Mouse (Mus musculus) neural tube, embryonic 11.5 days (tissue): ENCODE measurements at regions not wholly inside any gene's neighbourhood (a gene's known extent, or its start where the extent isn't known, plus 50 kb on each side); places are given as distances from the start of the nearest gene placed in this dataset.

Experiments
- ATAC-seq: fragments of 200-750 bp; cut with Nextera tagmentation; 2 replicates; pipeline ENCODE4 v1.8.0; 2017; ENCODE audit warnings: moderate number of reproducible peaks, mild to moderate bottlenecking, moderate TSS enrichment, moderate library complexity; ENCODE audit not compliant: insufficient read depth, low FRiP score, low TSS enrichment
- DNase-seq: peaks from one replicate; pipeline ENCODE4 v3.0.0-alpha.2; 2015; ENCODE audit warnings: low spot score
- H3K27ac ChIP-seq: fragments of 300-500 bp; sonication (generic); 2 replicates; pipeline ENCODE4 v1.5.1; 2014; ENCODE audit warnings: low read depth, mild to moderate bottlenecking, low read length
- H3K27me3 ChIP-seq: fragments of 300-500 bp; sonication (generic); 2 replicates; pipeline ENCODE4 v1.6.1; 2014; ENCODE audit warnings: mild to moderate bottlenecking, low read length, mixed read lengths; ENCODE audit not compliant: control insufficient read depth, insufficient read depth
- H3K36me3 ChIP-seq: fragments of 300-500 bp; sonication (generic); 2 replicates; pipeline ENCODE4 v1.6.1; 2014; ENCODE audit warnings: mild to moderate bottlenecking, low read length, moderate library complexity, mixed read lengths; ENCODE audit not compliant: control insufficient read depth, insufficient read depth
- H3K4me1 ChIP-seq: fragments of 300-500 bp; sonication (generic); 2 replicates; pipeline ENCODE4 v1.6.1; 2014; ENCODE audit warnings: low read length, mixed read lengths; ENCODE audit not compliant: control insufficient read depth, insufficient read depth
- H3K4me2 ChIP-seq: fragments of 300-500 bp; sonication (generic); 2 replicates; pipeline ENCODE4 v1.6.1; 2014; ENCODE audit warnings: low read depth, mild to moderate bottlenecking, moderate library complexity
- H3K4me3 ChIP-seq: fragments of 300-500 bp; sonication (generic); 2 replicates; pipeline ENCODE4 v1.5.1; 2014; ENCODE audit warnings: low read depth, low read length
- H3K9ac ChIP-seq: fragments of 300-500 bp; sonication (generic); 2 replicates; pipeline ENCODE4 v1.6.1; 2014; ENCODE audit warnings: mild to moderate bottlenecking, low read length
- H3K9me3 ChIP-seq: fragments of 300-500 bp; sonication (generic); 2 replicates; pipeline ENCODE4 v1.6.1; 2016; ENCODE audit warnings: low read length; ENCODE audit not compliant: control insufficient read depth
- WGBS: fragments of 180-500 bp; shearing (Covaris S2); extraction: QIAGEN DNeasy Blood & Tissue Kit; methylation state at CpG from one replicate; pipeline ENCODE4 v1.1.7; 2014; 5-methylcytosine and 5-hydroxymethylcytosine counted together

DNA sequence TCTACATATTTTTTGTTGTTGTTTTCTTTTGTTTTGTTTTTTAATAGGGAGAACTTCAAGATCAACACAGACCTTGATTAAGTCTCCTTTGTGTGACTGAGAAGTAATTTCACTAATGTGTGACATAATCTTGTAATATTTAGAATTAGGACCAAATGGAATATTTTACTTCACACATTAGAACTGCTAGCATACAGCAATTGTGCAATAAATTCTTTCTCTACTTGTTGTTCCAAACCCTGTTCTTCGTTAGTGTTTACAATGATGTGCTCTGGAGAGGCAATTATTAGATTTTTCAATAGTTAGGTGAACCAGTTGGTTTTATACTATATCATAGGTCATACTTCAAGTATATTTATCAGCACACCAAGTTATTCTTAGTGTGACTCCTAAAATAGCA lies 171.3 kb upstream of the Cd180 start:
- no peaks in the 10 kb centered on the region for H3K9me3 ChIP-seq
- ATAC-seq (no peak), DNase-seq (no peak)
- no peak overlapping the region for H3K4me2 ChIP-seq
- H3K4me3 ChIP-seq, result no peak overlapping the region
- no peak overlapping the region for H3K9ac ChIP-seq
- no peak overlapping the region for H3K27ac ChIP-seq
- no peaks in the 10 kb centered on the region for H3K4me1 ChIP-seq
- WGBS, result 85% methylated on average over 1 of the region's 1 CpGs
- H3K36me3 ChIP-seq, result no peaks in the 10 kb centered on the region
- no peaks in the 10 kb centered on the region for H3K27me3 ChIP-seq

DNA sequence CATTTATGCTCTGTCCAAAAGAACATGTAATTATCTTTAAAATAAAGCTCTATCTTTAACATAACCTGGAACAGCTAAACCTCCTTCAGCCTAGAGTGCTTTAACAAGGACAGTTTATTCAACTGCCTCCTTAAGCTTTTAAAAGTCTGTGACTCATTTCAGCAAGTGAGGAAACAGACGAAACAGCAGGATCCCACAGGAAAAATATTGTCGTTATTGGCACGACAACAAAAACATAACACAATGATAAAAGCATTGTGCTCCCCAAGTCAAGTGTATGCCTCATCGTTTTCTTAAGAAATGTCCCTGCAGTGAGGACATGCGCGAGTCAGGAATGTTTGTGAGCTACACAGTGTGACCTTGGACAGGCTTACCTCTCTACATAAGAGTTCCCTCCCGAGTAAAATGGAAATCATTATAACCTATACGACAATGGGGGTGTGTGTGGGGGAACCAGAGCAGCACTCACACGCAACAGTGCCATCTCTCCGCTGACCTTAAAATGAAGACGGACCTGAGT lies 166.7 kb upstream of the Cd180 start:
- no peak for ATAC-seq
- Histone ChIP-seq H3K4me1 (no peaks in the 10 kb centered on the region), H3K4me3 (no peak overlapping the region)

DNA sequence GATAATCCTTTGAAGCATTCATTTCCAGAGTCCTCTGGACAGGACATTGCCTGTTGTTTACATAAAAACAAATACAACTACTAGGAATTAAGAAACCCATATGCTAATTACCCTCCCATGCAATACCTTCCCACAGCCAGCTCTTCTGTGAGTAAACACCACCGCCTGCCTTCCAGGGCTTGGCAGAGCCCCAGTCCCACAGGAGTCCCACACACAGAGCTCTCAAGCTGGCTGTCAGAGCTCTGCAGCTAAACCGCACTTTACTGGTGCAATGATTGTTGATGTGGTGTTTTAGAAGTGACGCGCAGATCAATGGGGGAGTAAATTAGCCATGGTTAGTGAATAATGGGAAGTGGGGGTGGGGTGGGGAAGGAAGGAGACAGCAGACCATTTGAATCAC lies 159.6 kb upstream of the Cd180 start:
- no peaks in the 10 kb centered on the region for H3K36me3 ChIP-seq
- no peak overlapping the region for H3K4me3 ChIP-seq
- H3K9ac ChIP-seq, result no peak overlapping the region
- DNase-seq (peak; percentile 15), ATAC-seq (peak; percentile 53; the same call in 1 of the 2 replicates)
- H3K4me2 ChIP-seq, result no peak overlapping the region
- peaks cover 6% of the 10 kb centered on the region; the same call in 1 of the 2 replicates for H3K4me1 ChIP-seq
- no peaks in the 10 kb centered on the region for H3K27me3 ChIP-seq
- no peak overlapping the region for H3K27ac ChIP-seq
- no peaks in the 10 kb centered on the region for H3K9me3 ChIP-seq
- WGBS, result 12% methylated on average over 4 of the region's 4 CpGs

More for the DNA sequence above, 166.7 kb upstream of the Cd180 start:
- H3K27me3 ChIP-seq, result no peaks in the 10 kb centered on the region
- no peak overlapping the region for H3K4me2 ChIP-seq
- no peaks in the 10 kb centered on the region for H3K36me3 ChIP-seq
- WGBS, result 70% methylated on average over 11 of the region's 11 CpGs
- DNase-seq, result no peak
- H3K27ac ChIP-seq, result no peak overlapping the region
- no peaks in the 10 kb centered on the region for H3K9me3 ChIP-seq
- no peak overlapping the region for H3K9ac ChIP-seq

DNA sequence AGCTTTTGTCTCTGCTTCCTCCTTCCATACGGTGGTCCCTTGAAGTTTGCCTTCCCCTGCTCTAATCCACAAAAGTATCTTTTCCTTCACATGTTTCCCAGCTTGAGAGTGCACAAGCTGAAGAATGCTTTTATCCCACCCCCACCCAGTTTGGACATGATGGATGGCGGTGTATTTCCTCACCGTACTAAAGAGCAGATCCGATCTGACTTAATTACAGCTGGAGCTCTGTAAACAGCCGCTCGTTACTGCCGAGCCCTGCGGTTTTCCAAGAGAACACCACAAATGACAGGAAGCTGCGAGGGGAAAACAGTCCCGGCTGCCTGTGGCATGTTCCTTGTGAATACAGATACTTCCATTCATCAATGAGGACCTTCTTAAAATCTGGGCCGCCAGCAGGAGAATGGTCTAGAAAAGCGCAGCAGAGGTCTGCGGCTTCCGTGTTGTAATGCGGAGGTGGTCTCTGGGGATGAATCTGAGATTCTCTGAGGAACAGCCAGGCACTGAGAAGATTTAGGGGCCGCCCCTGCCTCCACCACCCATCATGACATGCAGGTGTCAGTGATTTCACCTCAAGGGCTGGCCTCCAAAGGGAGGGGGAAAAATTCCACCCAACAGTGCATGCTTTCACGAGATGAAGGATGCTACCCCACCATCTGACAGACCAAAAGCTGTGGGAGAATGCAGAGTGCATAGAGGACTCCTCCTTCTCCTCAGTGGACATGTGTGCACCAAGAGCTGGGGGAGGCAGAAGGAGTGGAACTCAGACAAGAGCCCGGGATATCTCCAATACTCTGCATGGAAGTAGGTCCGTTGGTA lies 155.7 kb upstream of the Cd180 start:
- Histone ChIP-seq H3K4me3 (no peak overlapping the region), H3K27ac (no peak overlapping the region)
- ATAC-seq, result peak; percentile 31; the same call in 1 of the 2 replicates

DNA sequence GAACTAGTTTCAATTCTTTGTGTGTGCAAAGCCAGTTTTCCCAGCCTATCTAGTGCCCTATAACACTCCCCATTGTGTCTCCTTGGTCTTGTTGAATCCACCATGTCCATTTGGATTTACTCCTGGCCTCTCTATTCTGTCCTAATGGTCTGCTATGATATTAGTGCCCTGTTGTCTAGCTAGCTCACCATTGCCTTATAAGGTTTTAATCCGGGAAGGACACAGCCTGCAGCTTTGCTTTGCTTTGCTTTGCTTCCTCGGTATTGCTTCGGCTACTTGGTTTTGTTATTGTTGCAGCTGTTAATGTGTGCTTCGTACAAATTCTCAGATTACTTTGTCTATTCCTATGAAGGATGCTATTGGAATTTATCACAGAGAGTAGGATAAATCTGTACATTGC lies 152.9 kb upstream of the Cd180 start:
- Histone ChIP-seq H3K4me3 (no peak overlapping the region), H3K27me3 (no peaks in the 10 kb centered on the region), H3K9ac (no peak overlapping the region), H3K4me1 (peaks cover 8% of the 10 kb centered on the region; the same call in 1 of the 2 replicates), H3K4me2 (no peak overlapping the region), H3K9me3 (no peaks in the 10 kb centered on the region), H3K36me3 (no peaks in the 10 kb centered on the region), H3K27ac (no peak overlapping the region)
- DNase-seq, result no peak
- WGBS, result 72% methylated on average over 4 of the region's 4 CpGs
- ATAC-seq, result no peak

More for the DNA sequence above, 155.7 kb upstream of the Cd180 start:
- Histone ChIP-seq H3K4me1 (peaks cover 6% of the 10 kb centered on the region; the same call in 1 of the 2 replicates), H3K36me3 (no peaks in the 10 kb centered on the region), H3K9ac (no peak overlapping the region), H3K27me3 (no peaks in the 10 kb centered on the region), H3K9me3 (no peaks in the 10 kb centered on the region), H3K4me2 (peak overlapping the region; percentile 24)
- WGBS, result 30% methylated on average over 19 of the region's 19 CpGs
- peak; percentile 46 for DNase-seq

DNA sequence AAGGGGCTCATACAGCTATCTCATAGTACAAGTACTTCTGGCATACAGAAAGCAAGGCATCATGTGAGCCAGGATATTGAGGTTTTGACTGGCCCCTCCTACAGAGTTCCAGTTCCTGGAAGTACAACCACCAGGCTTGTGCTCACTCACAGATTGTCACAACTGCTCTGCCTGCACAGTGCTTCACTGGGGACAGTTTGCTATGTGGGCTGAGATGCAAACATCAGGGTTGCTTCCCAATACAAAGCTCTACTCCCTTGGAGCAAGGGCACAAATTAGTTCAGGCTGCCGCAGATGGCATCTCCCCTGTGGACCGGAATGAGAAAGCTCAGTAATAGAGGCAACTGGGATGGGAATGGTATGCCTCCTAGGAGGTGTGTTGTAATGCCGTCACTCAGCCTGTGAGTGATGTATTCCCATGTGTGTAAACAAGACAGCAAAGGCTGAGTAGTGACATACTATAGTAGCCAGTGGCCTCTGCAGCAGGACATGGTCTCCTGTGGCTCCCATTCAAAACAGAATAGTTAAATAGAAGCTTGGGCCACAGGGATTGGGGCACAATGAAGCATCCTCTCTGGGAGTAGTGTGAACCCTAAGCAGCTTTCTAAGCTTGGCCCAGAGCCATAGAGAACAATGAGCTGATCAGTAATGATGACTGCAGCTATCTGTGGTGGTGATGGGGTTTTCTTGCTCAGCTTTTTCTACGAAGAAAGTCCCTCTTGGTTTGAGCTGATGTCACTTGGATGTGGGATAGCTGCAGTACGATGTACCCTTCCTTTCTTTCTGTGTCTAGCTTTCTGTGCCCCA lies 148.8 kb upstream of the Cd180 start:
- peak; percentile 65; the same call in 1 of the 2 replicates for ATAC-seq
- Histone ChIP-seq H3K36me3 (no peaks in the 10 kb centered on the region), H3K27me3 (no peaks in the 10 kb centered on the region), H3K27ac (no peak overlapping the region), H3K9me3 (no peaks in the 10 kb centered on the region), H3K9ac (no peak overlapping the region), H3K4me3 (no peak overlapping the region), H3K4me2 (no peak overlapping the region), H3K4me1 (peaks cover 7% of the 10 kb centered on the region; the same call in 1 of the 2 replicates)
- DNase-seq, result peak; percentile 14
- 42% methylated on average over 5 of the region's 5 CpGs for WGBS

DNA sequence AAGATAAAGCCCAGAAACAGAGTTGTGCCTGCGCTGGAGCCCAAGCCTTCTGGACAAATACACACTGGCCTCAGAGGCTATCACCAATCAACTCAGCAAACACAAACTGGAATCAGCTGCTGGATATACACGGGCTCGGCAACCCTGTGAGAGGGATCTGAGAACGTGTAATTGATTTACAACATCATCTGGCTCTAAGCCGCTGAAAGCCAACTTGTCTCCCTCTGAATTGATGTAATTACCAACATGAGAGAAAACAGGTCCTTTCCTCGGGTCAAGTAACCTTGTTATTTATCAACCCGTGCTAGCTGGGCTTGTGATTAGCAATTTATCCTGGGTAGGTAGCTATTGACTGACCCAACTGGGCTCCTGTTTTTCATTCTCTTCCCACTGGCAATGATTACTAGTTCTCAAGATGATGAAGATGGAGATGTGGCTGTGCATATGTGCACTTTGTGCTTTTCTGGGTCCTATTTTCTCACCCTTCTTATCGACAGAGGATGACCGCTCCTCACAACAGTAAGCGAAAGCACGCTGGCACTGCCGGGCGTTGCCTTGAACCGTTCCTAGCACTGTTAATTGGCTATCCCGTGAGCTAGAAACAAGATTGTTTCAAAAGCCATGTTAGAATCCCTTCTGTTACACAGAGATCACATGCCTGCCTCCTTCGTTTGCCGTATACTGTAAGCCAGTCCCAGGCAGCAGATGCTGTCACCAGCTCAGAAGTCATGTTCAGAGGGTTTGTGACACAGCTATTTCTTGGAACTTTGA lies 147.3 kb upstream of the Cd180 start:
- Histone ChIP-seq H3K9me3 (no peaks in the 10 kb centered on the region), H3K4me3 (no peak overlapping the region), H3K9ac (no peak overlapping the region), H3K4me2 (no peak overlapping the region), H3K36me3 (no peaks in the 10 kb centered on the region), H3K27me3 (no peaks in the 10 kb centered on the region), H3K27ac (no peak overlapping the region), H3K4me1 (peaks cover 7% of the 10 kb centered on the region; the same call in 1 of the 2 replicates)
- no peak for ATAC-seq
- DNase-seq, result peak; percentile 16
- WGBS, result 38% methylated on average over 17 of the region's 17 CpGs

DNA sequence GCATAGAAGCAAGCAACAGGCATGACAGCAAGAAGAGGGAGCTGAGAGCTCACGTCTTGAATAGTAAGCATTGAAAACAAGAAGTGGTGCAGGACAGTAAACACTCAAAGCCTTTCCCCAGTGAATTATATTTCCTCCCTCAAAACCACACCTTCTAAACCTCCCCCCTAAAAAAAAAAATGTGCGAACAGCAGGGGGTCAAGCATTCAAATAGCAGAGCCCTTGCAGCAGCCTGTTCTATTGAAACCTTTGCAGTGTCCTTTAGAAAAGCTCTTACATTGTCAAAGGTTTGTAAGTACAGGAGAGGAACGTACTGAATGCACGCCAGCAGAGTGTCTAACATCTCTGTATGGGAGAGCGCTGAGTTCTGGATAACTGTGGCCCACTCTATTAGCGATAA lies 145.1 kb upstream of the Cd180 start:
- DNase-seq (no peak), ATAC-seq (no peak)
- Histone ChIP-seq H3K4me2 (no peak overlapping the region), H3K9me3 (no peaks in the 10 kb centered on the region), H3K36me3 (no peaks in the 10 kb centered on the region), H3K4me1 (peaks cover 7% of the 10 kb centered on the region; the same call in 1 of the 2 replicates), H3K4me3 (no peak overlapping the region), H3K27ac (no peak overlapping the region), H3K9ac (no peak overlapping the region), H3K27me3 (no peaks in the 10 kb centered on the region)
- 49% methylated on average over 6 of the region's 6 CpGs for WGBS
